Mouse (Mus musculus) left cerebral cortex, postnatal 14 days (tissue): ENCODE data around the gene Cgnl1. TPM values are rescaled to one million over a fixed set of nuclear protein-coding genes. Genes with fewer than 3 reads are reported as not detected.

Source experiments
- DNase-seq, 2 experiments: peaks; one replicate each; pipeline ENCODE4 v3.0.0; 2021 to 2022; ENCODE audit warnings: low spot score in 2 of 2, mixed read lengths in 1 of 2
- intact Hi-C: fragments of 180-260 bp; cut with DNase I; formaldehyde crosslinking; loops from one replicate; pipeline ENCODE4 v1.15.1; 2025
- total RNA-seq, 2 experiments: library from RNA; stranded (reverse); gene quantifications; 2 replicates each; pipeline ENCODE4 v1.2.3; 2021

Gene Cgnl1
- total RNA-seq, 2 experiments from 2014 or later, result 12.1 to 12.8 TPM

DNA sequence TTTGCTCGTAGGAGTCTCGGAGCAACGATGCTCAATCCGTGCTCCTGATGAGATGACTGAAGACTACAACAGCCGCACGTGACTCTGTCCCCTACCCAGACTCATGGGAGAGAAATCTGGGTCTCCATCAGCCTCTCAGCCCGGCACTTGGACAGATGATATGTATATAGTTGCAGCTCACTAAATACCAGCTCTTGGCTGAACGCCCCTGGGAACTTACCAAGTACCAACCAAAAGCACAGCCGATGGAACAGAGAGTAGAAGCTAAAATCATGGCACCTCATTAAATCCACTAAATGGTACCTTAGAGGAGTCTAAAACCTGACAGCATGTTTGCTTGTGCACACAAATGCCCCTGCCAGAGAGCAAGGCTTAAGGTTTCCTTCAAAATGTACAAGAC lies 91.0 kb downstream of the Cgnl1 start:
- intact Hi-C loops, result no loop called here
- peak in 1 of 2 experiments; percentile 12 for DNase-seq

DNA sequence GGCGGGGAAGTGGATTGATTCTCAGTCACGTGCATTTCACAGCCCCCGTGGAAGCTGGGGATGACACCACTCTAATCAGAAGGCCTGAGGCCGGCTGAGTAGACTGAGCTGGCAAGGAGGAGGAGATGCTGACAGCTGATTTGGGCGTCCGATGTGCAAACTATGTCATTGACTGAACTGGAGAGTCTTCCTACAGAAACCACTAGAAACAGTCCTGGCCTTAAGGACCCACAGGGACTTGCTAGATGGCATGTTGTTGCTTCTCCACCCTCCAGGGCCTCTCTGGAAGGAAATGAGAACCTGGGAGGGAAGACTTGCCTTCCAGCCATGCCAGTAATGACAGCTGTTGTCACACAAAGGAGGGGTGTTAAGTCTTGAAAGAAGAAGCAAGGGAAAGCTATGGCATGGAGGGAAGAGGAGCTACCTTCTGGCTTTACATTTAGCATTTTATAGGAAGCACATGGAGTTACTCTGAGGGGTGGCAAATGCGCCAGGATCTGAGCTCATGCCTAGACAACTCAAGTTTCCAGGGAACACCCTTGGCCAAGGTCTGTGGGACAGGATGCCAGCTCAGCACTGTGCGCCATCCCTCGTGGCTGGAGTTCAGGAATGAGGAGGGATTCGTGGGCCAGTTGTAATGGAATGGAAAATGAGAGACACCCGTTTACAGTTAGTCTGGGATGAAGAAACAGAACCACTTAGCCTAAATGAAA lies 92.1 kb downstream of the Cgnl1 start:
- peak in 1 of 2 experiments; percentile 11 for DNase-seq
- intact Hi-C loops, result no loop called here

DNA sequence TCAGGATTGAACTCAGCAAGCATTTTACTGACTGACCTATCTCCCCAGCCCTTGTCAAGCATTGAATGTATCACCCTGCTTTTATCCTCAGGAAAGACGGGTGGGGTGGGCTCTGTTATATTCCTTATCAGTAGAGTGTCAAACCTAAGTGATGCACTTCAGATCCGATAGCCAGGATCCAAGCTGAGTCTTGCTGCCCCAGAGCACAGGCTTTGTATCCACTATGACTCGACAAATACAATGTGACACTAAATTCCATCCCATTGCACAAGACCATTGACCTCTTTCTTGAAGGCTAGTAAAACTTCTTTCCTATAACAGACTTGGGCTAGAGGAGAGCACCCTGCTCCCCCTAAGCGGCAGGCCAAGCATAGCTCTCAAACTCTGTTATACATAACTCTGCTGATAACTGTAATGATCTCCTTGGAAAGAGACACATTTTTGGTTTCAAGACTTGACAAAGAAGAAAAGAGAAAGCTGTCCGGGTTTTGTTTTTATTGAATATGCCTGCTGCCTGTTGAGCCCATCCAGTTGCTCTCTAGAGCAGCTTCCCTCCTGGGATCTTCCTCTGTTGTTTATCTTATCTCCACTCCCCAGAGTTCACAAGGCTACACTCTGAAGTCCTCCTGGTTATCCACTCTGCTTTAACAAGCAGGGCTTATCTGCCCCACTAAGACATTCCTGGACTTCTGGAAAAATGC lies 94.3 kb downstream of the Cgnl1 start:
- DNase-seq, result no peak
- intact Hi-C loops, result no loop called here

DNA sequence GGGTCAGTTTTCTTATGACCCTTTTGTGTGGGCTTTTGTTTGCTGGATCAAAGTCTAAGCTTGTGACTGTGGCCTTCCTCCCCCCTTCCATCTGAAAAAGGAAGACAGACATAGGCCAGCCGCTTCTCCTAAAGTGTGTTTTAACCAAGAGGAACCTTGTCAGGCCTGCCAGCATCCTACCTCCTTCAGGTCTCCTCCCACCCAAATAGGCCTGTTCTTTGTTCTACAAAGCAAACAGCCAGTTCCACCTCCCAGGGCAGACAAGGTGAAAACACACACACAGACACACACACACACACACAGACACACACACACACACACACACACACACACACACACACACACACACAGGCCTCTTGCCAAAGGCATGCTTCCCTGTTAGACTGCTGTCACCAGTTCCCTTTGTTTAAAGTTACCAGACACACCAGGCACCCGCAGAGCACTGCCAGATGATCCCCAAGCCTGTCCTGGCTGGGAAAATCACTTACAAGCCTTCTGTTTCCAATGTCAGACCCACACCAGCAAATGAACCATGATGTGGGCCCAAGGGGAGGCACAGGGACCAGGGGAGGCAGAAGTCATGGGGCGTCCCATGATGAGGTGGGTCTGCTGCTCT lies 95.5 kb downstream of the Cgnl1 start:
- intact Hi-C loops, result no loop called here
- DNase-seq, result no peak

DNA sequence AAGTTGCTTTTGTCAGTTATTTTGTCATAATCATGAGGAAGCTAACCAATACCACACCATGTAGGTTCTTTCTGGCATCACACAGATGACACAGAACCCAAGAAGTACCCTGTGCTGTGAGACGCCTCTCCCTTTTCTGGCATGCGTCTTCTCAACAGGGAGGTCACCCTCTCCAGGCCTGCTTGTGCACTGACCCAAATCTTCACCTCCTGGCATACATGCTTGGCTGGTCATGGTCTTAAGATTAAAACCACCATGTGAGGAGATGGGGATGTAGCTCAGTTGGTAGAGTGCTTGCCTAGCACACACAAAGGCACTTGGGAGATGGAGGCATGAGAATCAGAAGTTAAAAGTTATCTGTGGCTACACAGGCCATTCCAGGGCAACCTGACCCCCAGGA lies 96.2 kb downstream of the Cgnl1 start:
- DNase-seq, result no peak
- intact Hi-C loops, result no loop called here

DNA sequence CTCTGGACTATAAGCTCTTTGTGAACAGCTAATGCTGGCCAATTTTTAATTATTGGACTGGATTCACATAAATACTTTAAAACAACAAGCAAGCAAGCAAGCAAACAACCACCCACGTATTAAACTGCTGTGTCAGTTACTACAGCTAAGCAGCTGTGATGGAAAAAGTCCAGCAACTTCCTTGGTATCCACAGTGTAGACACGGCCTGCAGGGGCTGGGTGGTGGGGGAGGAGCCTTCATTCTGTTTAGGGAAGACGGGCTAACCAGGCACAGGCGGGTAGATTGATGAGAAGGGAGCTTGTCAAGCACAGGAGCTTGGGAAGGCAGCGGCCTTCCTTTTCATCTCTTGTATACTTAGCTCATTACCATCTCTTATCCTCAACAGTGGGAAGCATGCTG lies 96.9 kb downstream of the Cgnl1 start:
- intact Hi-C loops, result no loop called here
- DNase-seq, result no peak

DNA sequence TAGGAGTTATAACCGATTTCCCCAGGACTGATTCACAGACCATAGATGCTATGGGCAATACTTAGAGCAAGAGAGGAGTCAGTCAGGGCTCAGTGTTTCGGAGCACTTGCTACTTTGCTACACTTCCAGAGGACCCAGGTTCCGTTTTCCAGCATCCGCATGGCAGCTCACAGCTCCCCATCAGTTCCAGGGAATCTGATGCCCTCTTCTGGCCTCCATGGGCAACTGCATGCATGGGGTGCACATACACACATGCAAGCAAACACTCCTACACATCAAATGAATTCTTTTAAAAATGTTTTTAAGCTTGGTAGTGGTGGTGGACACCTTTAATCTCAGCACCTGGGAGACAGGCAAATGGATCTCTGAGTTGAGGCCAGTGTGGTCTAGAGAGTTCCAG lies 98.9 kb downstream of the Cgnl1 start:
- no peak for DNase-seq
- intact Hi-C loops, result no loop called here

DNA sequence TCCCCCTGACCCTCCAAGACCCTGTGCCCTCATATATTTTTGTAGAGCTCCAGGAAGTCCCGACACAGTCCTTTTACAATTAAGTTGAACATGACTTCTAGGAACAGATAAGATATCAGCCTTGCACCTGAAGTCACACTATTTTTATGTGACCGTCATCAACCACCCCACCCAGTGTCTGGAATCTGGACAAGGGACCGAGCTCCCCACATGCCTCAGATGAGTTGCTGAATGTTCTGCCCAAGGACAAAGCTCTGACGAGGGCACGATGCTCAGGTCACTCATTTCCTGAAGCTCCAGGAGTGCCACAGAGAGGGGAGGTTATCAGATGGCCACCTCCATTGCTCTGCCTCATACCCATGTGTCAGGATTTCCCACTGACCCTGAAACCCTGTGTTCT lies 100.7 kb downstream of the Cgnl1 start:
- intact Hi-C loops, result no loop called here
- no peak for DNase-seq

DNA sequence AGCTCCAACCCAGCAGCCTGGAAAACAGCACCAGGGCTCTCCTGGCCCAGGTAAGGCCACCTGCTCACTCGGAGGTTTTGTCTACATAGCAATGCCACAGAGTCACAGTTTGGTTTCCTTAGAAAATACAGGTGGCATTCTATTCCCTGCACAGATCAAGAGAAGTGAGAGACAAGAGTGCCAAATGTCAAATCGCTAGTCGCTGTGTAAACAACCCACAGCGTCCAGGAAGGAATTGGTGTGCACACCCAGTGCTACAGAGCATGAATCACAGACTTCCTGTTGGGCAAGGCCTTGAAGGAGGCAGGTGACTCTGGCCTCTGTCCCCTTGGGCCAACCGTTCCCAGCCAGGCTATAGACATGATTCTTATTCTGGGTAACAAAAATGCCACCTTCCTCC lies 103.8 kb downstream of the Cgnl1 start:
- intact Hi-C loops, result loop anchor here (5.0 kb wide), 1 partner anchor 220 kb away; no protein-coding TSS in a partner anchor
- DNase-seq, result no peak

DNA sequence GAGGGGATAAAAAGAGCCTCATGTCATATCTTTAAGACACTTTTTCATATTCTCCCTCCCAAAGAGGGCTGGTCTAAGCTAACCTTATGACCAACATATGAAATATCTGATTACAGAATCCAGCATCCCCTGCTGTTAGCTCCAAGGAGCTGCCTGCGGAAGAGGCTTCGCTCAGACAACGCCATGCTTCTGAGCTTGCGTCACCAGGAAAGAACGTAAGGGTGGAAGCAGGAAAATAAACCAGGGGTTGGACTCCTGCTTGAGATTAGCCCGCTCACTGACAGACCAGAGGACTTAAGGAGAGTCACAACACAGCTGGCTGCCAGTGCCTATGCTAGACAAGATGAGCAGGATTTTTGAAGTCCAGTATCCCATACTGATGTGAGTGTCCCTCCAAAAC lies 105.0 kb downstream of the Cgnl1 start:
- DNase-seq, result no peak
- intact Hi-C loops, result loop anchor here (5.0 kb wide), 1 partner anchor 221 kb away; no protein-coding TSS in a partner anchor

DNA sequence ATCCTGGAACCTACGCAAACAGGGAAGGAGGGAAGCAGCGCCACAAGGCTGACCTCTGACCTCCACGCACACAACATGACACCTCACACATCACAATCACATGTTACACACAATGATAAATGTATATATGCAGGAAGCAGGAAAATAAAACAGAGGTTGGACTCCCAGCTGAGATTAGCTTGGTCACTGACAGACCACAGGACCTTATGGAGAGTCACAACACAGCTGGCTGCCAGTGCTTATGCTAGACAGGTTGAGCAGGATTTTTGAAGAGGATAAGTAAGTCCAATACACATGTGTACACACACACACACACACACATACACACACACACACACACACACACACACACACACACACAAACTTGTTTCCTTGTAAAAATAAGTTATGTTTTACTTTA lies 105.9 kb downstream of the Cgnl1 start:
- intact Hi-C loops, result loop anchor here (5.0 kb wide), 1 partner anchor 222 kb away; no protein-coding TSS in a partner anchor
- no peak for DNase-seq

DNA sequence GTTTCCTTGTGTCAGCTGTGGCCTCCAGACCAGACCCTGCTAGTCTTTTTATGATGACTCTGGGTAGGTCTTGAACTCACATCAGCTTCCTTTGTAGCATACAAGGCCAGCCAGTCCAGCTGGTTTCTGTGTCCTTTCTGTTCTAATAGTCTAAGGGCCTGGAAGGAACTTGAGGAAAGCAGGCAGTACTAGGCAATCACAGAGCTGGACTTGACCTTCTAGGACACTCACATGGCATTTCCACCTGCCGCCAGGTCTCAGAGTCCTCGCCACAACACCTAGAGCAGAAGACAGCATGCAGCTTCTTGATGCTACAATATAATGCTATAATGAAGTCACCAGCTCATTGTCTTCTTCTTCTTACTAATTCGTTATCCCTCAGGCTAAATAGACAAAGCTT lies 106.5 kb downstream of the Cgnl1 start:
- intact Hi-C loops, result loop anchor here (5.0 kb wide), 1 partner anchor 222 kb away; no protein-coding TSS in a partner anchor

DNA sequence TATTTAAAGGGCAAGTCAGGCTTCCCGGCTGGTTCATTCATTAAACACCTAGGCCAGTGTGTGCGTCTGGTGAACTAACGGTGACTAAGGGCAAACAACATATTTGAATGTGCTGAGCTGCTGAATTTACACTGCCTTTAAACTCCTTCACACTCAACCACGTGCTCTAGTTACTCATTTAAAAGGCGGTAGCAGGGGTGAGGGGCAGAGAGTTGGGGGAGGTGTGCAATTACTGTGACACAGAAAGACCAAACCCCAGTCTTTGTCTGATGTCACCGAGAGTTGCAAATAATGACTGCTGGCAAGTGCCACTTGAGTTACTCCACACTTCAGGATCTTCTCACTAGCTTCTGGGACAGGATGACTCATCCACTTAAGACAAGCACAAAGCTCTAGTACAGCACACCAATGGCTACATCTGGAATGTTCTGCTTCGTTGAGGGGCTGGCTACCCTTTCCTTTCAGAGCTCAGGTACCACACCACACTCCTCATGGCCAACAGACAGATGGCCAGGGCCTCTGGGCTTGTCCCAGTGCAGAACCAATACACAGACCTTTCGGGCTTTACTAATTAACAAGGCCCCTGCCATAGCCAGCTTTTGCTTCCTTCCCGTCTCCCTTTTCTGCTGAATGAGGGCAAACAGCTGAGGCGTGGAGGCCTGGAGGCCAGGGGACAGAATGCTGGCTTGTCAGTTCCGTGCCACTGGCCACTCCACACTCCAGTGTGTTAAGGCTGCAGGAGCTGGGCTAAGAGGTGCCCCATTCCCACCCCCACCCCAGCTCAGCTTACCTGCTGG lies 107.8 kb downstream of the Cgnl1 start:
- intact Hi-C loops, result no loop called here
- DNase-seq, result peak in 1 of 2 experiments; percentile 18

More for the DNA sequence above, 106.5 kb downstream of the Cgnl1 start:
- no peak for DNase-seq

DNA sequence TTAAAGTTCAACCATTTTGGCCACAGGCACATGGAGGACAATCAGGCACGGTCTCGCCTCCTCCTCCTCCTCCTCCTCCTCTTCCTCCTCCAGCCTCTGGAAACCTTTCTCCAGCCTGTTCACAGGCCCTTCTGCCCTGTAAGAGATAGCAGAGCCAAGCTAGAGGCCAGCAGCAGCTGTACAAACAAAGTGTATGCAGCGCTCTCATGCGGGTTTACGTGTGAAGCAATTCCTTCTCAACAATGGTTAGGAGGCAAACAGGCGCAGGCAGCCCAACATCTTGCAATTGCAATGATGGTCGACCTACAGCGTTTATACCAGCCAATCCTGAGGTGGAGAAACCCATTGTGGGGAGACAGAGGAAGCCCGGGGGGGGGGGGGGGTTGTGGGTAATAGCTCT lies 110.9 kb downstream of the Cgnl1 start:
- intact Hi-C loops, result no loop called here
- no peak for DNase-seq

DNA sequence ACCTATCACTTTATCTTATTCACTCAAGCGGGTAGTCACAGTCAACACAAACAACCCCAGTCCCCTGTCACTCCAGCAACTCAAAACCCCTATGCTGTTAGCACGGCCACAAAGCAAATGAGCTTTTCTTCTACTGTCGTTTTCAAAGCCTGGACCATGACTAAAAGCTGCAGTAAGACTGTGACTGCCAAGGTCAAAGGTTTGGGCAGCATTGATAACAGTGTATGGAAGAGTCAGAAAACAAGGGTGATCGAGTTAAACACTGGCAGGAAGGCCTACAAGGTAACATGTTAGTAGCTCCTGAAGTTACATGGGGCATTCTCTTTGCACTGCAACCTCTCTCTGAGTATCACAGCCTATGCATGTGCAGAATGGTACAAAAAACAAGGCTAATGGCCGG lies 111.7 kb downstream of the Cgnl1 start:
- no peak for DNase-seq
- intact Hi-C loops, result no loop called here

DNA sequence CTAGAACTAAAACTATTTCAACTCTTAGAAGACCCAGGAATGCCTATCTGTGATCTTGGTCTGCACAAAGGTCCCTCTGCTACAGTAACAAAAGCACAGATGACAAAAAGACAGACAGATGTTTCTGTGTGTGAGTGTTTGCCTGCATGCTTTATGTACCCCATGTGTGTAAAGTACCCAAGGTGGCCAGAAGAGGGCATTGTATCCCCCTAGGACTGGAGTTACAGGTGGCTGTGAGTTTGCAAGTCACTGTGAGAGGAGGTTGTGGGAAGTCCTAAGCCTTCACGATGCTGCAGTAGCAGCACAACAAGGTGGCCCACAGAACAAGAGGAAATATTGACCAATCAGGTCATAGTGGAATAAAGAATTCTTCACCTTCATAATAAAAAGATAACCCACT lies 114.2 kb downstream of the Cgnl1 start:
- intact Hi-C loops, result no loop called here
- DNase-seq, result no peak

DNA sequence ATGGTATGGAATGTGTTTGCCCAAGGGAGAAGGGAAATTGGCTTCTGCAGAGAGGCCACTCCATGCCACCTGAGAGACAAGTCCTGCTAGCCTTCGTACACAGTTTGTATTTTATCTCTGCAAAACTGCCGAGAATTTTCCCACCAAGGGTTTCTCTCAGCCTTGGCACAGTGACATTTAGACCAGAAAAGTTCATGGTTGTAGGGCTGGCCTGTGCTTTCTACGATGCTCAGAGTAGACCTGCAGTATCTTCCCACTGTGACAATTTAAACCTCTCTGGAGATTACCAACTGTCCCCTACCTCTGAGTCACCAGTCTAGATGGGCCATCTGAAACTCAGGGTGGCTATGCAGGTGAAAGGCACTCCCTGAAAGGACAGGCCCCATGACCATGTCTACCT lies 116.5 kb downstream of the Cgnl1 start:
- no peak for DNase-seq
- intact Hi-C loops, result no loop called here

DNA sequence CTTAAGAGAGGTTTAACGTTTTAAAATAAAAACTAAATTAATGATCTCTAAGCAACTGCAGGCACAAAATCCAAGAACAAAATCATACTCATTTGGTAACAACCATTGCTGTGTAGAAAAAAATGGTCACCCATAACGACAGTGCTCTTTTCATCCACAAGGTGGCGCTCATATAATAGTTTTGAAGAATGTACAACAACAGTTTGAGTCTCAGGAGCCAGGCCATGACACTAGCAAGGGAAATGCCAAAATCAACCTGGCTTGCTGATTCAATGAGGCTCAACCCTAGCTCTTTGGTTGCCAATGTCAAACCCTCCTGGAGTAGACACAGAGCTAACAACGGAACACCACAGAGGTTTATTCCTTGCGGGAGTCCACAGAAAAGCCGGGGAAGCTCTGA lies 125.3 kb downstream of the Cgnl1 start:
- DNase-seq, result peak; percentile 86 to 89
- intact Hi-C loops, result loop anchor here (1.0 to 10.0 kb wide), 3 partner anchors 160 to 766 kb away; no protein-coding TSS in a partner anchor

DNA sequence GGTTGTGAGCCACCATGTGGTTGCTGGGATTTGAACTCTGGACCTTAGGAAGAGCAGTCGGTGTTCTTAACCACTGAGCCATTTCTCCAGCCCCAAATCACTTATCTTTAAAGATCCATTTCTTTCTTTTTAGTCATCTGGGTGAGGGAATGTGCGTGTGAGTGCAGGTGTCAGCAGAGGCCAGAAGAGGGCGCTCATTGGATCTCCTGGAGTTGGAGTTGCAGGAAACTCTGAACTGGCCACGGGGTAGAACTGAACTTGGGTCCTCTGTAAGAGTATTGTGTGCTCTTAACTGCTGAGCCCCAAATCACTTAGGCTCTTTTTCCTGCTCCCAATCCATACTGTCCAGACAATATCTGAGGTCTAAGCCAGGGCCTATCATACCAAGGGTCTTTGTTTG lies 127.8 kb downstream of the Cgnl1 start:
- DNase-seq, result no peak
- intact Hi-C loops, result loop anchor here (10.0 kb wide), 1 partner anchor 541 kb away; no protein-coding TSS in a partner anchor

DNA sequence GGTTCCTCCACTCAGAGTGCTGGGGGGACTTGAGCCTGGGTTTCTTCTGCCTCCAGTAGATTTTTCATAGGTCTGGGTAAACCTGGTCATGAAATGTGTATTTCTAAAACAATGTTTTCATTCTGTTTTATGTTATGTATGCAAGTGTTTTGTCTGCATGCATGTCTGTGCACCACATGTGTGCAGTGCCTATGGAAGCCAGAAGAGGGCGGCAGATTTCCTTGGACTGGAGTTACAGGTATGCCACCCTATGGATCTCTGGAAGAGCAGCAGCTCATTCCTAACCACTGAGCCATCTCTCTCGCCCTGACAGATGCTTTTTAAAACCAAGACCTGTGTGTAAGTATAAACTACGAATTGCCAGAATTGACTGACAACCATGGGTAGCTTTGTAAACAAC lies 129.1 kb downstream of the Cgnl1 start:
- intact Hi-C loops, result loop anchor here (10.0 kb wide), 1 partner anchor 543 kb away; no protein-coding TSS in a partner anchor
- DNase-seq, result no peak
